Mouse (Mus musculus) midbrain, embryonic 16.5 days (tissue): ENCODE measurements around the gene Wnt5b. TPM values are rescaled to one million over a fixed set of nuclear protein-coding genes. Genes with fewer than 3 reads are reported as not detected.
A peak's percentile ranks its signal among the peaks of the same experiment; 100 is the strongest.

Experiments
- ATAC-seq: fragments of 200-750 bp; cut with Nextera tagmentation; 2 replicates; pipeline ENCODE4 v1.8.0; 2017; ENCODE audit warnings: moderate TSS enrichment
- H3K27ac ChIP-seq: fragments of 300-500 bp; sonication (generic); 2 replicates; pipeline ENCODE4 v1.5.1; 2014; ENCODE audit warnings: mild to moderate bottlenecking, low read length, mixed read lengths
- H3K27me3 ChIP-seq: fragments of 300-500 bp; sonication (generic); 2 replicates; pipeline ENCODE4 v1.6.1; 2014; ENCODE audit warnings: low read depth, low read length, mixed read lengths; ENCODE audit not compliant: control insufficient read depth, insufficient read depth
- H3K36me3 ChIP-seq: fragments of 300-500 bp; sonication (generic); 2 replicates; pipeline ENCODE4 v1.6.1; 2014; ENCODE audit warnings: mild to moderate bottlenecking, low read length, moderate library complexity, mixed read lengths; ENCODE audit not compliant: control insufficient read depth, insufficient read depth
- H3K4me1 ChIP-seq: fragments of 300-500 bp; sonication (generic); 2 replicates; pipeline ENCODE4 v1.6.1; 2014; ENCODE audit warnings: mild to moderate bottlenecking, low read length, mixed read lengths; ENCODE audit not compliant: control insufficient read depth, insufficient read depth
- H3K4me2 ChIP-seq: fragments of 300-500 bp; sonication (generic); 2 replicates; pipeline ENCODE4 v1.6.1; 2014; ENCODE audit warnings: mild to moderate bottlenecking, low read length, mixed read lengths
- H3K4me3 ChIP-seq: fragments of 300-500 bp; sonication (generic); 2 replicates; pipeline ENCODE4 v1.5.1; 2014; ENCODE audit warnings: low read depth, mild to moderate bottlenecking, low read length, moderate library complexity, mixed read lengths
- H3K9ac ChIP-seq: fragments of 300-500 bp; sonication (generic); 2 replicates; pipeline ENCODE4 v1.6.1; 2014; ENCODE audit warnings: low read depth, low read length, mixed read lengths
- H3K9me3 ChIP-seq: fragments of 300-500 bp; sonication (generic); replicated peaks from 2 replicates; pipeline ENCODE4 v1.6.1; 2014; ENCODE audit warnings: mild to moderate bottlenecking, low read length, mixed read lengths; ENCODE audit not compliant: control insufficient read depth, poor library complexity, severe bottlenecking
- WGBS: fragments of 180-500 bp; shearing (Covaris S2); extraction: QIAGEN DNeasy Blood & Tissue Kit; methylation state at CpG from one replicate; pipeline ENCODE4 v1.1.7; 2014; 5-methylcytosine and 5-hydroxymethylcytosine counted together
- polyA plus RNA-seq: library from polyadenylated mRNA; unstranded; fragments of >200 nt; fragmentation: Nextera tagmentation; extraction: Ambion mirVana; gene quantifications from 2 replicates; pipeline ENCODE4 v1.2.1, GENCODE M21; 2015

The Wnt5b gene
- polyA plus RNA-seq, 1 experiment from 2014 or later = 1.6 TPM

- no peak overlapping the region for H3K4me2 ChIP-seq
- H3K4me3 ChIP-seq = no peak overlapping the region
- peaks cover 21% of the 10 kb centered on the region for H3K36me3 ChIP-seq
- no peak overlapping the region for H3K27ac ChIP-seq
- no peak overlapping the region for H3K9ac ChIP-seq
- H3K27me3 ChIP-seq = no peaks in the 10 kb centered on the region
- no peaks in the 10 kb centered on the region for H3K4me1 ChIP-seq
- no peak for ATAC-seq
- no peaks in the 10 kb centered on the region for H3K9me3 ChIP-seq
- 82% methylated on average over 7 of the region's 7 CpGs for WGBS
These were observed 28.1 kb upstream of the Wnt5b start for GRCm38 (mm10) chr6:119572296-119572695.

DNA sequence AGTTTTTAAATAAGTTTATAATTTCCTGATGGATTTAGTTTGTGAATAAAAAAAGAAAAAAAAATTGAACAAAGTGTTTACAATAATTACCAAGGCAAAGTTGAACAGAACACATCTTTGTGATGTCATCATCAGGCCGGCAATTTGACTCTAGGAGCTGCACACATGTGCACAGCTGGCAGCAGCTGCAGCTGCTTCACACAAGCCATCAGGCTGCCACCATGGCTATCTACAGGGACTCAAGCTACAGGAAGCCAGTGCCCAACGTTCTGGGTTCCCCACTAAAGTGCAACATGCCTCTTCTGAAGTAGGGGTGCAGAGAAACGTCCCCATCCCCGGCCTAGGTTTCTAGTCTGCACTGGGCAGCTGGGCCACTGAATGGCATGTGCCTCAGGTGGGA is 26.6 kb upstream of the Wnt5b start:
- 85% methylated on average over 4 of the region's 4 CpGs for WGBS
- H3K27me3 ChIP-seq = no peaks in the 10 kb centered on the region
- H3K9ac ChIP-seq = no peak overlapping the region
- ATAC-seq = no peak
- H3K4me1 ChIP-seq = no peaks in the 10 kb centered on the region
- no peak overlapping the region for H3K4me3 ChIP-seq
- no peak overlapping the region for H3K4me2 ChIP-seq
- H3K36me3 ChIP-seq = peaks cover 20% of the 10 kb centered on the region
- H3K27ac ChIP-seq = no peak overlapping the region
- H3K9me3 ChIP-seq = no peaks in the 10 kb centered on the region

- no peak for ATAC-seq
- Histone ChIP-seq H3K27me3 (no peaks in the 10 kb centered on the region), H3K4me2 (no peak overlapping the region), H3K36me3 (no peaks in the 10 kb centered on the region; the same call in 1 of the 2 replicates), H3K4me1 (no peaks in the 10 kb centered on the region), H3K27ac (no peak overlapping the region), H3K9me3 (no peaks in the 10 kb centered on the region), H3K4me3 (no peak overlapping the region), H3K9ac (no peak overlapping the region)
- 90% methylated on average over 2 of the region's 2 CpGs for WGBS
These were observed 24.2 kb upstream of the Wnt5b start for GRCm38 (mm10) chr6:119568339-119568738.

DNA sequence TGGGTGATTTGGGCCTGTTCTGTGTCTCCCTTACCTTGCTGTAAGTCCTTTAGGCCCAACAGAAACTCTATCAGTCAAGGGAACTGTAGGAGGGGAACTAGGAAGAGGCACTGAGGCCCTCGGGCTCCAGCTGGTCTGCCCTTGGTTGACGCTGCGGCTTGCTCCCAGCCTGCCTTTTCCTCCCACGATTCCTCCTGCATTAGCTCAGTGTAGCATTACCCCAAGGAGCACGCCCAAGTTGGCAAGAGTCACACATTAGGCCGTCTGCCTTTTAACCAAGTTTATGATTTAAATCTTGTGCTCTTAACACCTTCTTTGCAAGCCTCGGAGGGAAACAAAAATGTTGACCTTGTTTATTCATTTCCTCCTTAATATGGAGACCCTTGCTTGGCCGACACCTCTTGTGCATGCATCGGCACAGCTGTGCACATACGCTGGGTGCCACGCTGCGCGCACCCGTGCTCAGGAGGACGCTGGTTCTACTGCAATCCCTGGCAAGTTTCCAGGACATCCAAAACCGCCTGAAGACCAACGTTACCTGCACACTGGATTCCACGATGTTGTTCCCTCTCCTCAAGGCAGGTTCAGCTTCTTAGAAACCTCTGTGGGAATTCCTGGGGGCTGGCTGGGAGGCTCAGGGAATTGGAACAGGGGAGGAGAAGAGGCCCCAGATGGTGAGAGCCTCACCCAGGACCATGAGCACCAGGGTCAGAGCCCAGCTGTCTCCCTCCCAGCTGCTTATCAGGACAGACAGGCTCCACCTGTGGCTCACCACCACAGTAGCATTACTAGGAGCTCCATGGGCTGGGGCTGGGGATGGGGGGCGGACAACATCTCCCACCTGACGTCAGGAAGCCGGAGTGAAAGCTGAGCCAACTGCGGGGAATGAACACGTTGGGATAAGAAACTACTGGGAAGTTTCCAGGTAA is 21.6 kb upstream of the Wnt5b start:
- no peaks in the 10 kb centered on the region for H3K4me1 ChIP-seq
- no peaks in the 10 kb centered on the region; the same call in 1 of the 2 replicates for H3K36me3 ChIP-seq
- no peak overlapping the region for H3K4me3 ChIP-seq
- ATAC-seq = no peak
- no peaks in the 10 kb centered on the region for H3K9me3 ChIP-seq
- H3K4me2 ChIP-seq = no peak overlapping the region
- H3K9ac ChIP-seq = no peak overlapping the region
- 89% methylated on average over 23 of the region's 23 CpGs for WGBS
- no peak overlapping the region for H3K27ac ChIP-seq
- no peaks in the 10 kb centered on the region for H3K27me3 ChIP-seq

DNA sequence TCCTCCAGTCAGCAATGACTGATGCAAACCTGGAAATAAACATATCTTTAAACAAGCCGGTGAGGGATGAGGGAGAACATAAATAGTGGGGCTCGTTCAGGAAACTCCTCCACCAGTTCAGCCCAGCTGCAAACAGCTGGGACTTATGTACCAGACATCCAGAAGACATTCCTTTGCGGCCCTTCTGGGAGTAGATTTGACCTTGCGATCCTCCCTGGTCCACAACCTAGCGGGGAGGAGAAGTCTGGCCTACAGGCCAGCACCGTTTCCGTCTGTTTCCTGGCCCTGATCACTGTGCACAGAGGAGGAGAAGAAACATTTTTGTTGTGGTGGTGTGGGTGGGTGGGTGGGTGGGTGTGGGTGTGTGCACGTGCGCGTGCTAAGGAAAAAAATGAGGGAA is 18.4 kb upstream of the Wnt5b start:
- H3K9me3 ChIP-seq = no peaks in the 10 kb centered on the region
- no peak overlapping the region for H3K9ac ChIP-seq
- 81% methylated on average over 10 of the region's 10 CpGs for WGBS
- H3K4me3 ChIP-seq = no peak overlapping the region
- no peaks in the 10 kb centered on the region for H3K27me3 ChIP-seq
- H3K27ac ChIP-seq = no peak overlapping the region
- no peaks in the 10 kb centered on the region for H3K36me3 ChIP-seq
- H3K4me1 ChIP-seq = no peaks in the 10 kb centered on the region
- no peak for ATAC-seq
- H3K4me2 ChIP-seq = no peak overlapping the region

DNA sequence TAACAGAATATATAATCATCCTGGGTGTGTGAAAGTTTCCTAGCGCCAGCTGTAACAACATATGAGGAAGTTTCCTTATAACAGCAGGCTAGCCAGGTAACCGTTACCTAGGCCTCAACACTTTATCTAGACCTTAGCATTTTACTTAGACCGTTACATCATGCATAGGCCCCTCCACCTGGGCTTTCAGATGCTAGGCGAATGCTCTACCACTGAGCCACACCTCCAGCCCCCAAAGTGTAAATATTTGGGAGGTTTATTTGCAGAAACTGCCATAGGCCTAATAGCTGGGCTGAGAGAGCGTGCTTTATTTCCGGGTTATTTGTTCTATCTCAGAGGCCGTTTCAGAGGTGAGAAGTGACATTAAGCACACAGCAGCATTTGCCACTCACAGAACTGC is 14.7 kb upstream of the Wnt5b start:
- no peaks in the 10 kb centered on the region for H3K9me3 ChIP-seq
- ATAC-seq = no peak
- no peak overlapping the region for H3K9ac ChIP-seq
- H3K27me3 ChIP-seq = no peaks in the 10 kb centered on the region
- H3K4me2 ChIP-seq = no peak overlapping the region
- no peaks in the 10 kb centered on the region for H3K4me1 ChIP-seq
- H3K27ac ChIP-seq = no peak overlapping the region
- H3K36me3 ChIP-seq = no peaks in the 10 kb centered on the region
- no peak overlapping the region for H3K4me3 ChIP-seq
- 81% methylated on average over 7 of the region's 7 CpGs for WGBS

DNA sequence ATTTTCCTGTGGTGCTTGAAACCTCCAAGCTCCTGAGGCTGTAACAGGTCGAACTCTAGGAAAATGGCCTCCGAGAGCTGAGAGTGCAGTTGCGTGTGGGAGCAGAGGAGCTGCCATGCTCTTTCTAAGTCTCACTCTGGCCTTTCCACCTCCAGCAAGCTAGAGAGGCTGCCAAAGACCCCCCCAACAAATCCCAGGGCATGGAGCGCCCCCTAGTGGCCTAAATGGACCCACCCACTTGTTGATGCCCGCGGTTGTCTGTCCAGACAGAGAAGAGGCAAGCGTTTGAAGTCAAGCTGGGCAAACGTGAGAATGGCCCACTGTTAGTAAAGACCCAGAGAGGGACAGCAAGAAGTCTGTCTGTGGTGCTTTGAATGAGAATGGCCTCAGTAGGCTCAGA is 10.3 kb upstream of the Wnt5b start:
- Histone ChIP-seq H3K27me3 (no peaks in the 10 kb centered on the region), H3K27ac (no peak overlapping the region), H3K9me3 (no peaks in the 10 kb centered on the region), H3K36me3 (no peaks in the 10 kb centered on the region), H3K4me3 (no peak overlapping the region), H3K4me2 (no peak overlapping the region), H3K9ac (no peak overlapping the region), H3K4me1 (no peaks in the 10 kb centered on the region)
- 69% methylated on average over 8 of the region's 8 CpGs for WGBS
- ATAC-seq = no peak

DNA sequence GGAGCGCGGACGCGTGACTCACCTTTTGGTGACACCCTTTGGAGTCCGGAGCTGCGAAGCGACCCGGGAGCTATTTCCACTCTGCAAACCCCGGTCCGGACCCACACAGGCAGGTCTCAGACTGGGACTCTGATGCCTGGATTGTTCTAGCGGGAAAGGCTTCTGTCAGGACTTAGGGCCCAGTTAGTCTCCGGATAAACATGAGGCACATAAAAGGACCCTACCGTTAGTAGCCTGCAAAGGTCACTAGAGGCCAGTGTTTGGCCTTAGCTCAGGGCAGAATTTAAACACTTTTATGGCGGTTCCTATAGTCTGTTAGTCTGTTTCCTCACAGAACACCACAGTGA is 344 bp upstream of the Wnt5b start:
- H3K4me3 ChIP-seq = peak overlapping the region; percentile 54
- peak overlapping the region; percentile 53 for H3K9ac ChIP-seq
- peak overlapping the region; percentile 82 for H3K4me2 ChIP-seq
- H3K9me3 ChIP-seq = no peaks in the 10 kb centered on the region
- no peaks in the 10 kb centered on the region for H3K36me3 ChIP-seq
- WGBS = 2% methylated on average over 14 of the region's 14 CpGs
- H3K4me1 ChIP-seq = peaks cover 6% of the 10 kb centered on the region; the same call in 1 of the 2 replicates
- ATAC-seq = peak; percentile 32
- H3K27ac ChIP-seq = no peak overlapping the region
- H3K27me3 ChIP-seq = peaks cover 18% of the 10 kb centered on the region

DNA sequence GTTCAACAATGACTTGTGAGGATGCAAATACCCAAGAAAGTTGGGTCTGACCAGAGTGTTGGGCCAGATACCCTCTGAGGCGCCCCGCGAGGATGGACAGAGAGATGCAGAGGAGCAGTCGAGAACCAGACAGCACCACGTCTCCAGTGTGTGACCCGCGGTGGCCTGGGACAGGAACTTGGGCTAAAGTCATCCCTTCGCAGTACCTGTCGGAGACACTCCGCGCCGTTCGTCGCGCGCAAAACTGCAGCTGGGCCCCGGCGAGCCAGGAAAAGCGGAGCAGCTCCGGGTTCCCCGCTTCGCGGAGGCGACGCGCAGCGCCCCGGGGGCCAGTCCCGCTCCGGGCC is 718 bp downstream of the Wnt5b start:
- H3K36me3 ChIP-seq = no peaks in the 10 kb centered on the region
- H3K9me3 ChIP-seq = no peaks in the 10 kb centered on the region
- H3K4me3 ChIP-seq = peak overlapping the region; percentile 54
- peak overlapping the region; percentile 82 for H3K4me2 ChIP-seq
- WGBS = 2% methylated on average over 30 of the region's 30 CpGs
- peak overlapping the region; percentile 53 for H3K9ac ChIP-seq
- H3K27ac ChIP-seq = no peak overlapping the region
- H3K4me1 ChIP-seq = peaks cover 6% of the 10 kb centered on the region; the same call in 1 of the 2 replicates
- ATAC-seq = 0 out of 2 replicates have a peak, but pooled peaks have one; percentile 26
- peaks cover 18% of the 10 kb centered on the region for H3K27me3 ChIP-seq
